Mouse (Mus musculus): ENCODE data around the gene Mrps21.
"Not testable (repeated sequence)": the region's sequence is repeated elsewhere in the genome, so short reads cannot be mapped to it uniquely, and the experiment has no call there.

Mrps21 gene

DNA sequence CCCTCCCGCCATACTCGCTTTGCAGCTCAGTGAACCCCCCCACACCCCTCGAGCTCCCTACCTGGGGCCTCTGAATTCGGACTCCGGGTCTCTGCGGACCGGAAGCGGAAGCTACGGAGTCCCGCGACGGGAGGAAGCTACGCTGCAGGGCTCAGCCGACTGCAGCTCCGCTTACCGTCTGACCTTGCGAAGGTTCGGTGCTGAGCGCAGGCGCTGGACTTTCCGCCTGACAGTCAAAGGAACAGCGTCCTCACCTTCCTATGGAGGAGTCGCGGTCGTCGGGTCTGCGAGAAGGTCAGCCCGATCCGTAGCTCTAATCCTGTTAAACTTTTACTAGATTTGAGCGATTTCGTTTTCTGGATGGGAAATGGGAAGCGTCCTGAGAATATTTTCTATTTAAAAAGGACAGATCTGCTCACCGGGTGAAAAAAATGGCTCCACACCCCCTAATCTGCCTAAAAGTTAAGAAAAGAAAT, at the start of gene Mrps21:
TSS of gene Mrps21 (minus strand) at position 128 of the 476 bp plus-strand sequence.
- peak; percentile 84 for DNase-seq

GRCm38 (mm10) chr3:95920532-95920931, 49.2 kb upstream of the Mrps21 start:
- DNase-seq, result not testable (repeated sequence)

- DNase-seq, result no peak
Observed at GRCm38 (mm10) chr3:95916760-95917159, 45.4 kb upstream of the Mrps21 start.

GRCm38 (mm10) chr3:95914706-95915105, 43.4 kb upstream of the Mrps21 start:
- DNase-seq, result no peak

GRCm38 (mm10) chr3:95907613-95908012, 36.3 kb upstream of the Mrps21 start:
- no peak for DNase-seq

DNA sequence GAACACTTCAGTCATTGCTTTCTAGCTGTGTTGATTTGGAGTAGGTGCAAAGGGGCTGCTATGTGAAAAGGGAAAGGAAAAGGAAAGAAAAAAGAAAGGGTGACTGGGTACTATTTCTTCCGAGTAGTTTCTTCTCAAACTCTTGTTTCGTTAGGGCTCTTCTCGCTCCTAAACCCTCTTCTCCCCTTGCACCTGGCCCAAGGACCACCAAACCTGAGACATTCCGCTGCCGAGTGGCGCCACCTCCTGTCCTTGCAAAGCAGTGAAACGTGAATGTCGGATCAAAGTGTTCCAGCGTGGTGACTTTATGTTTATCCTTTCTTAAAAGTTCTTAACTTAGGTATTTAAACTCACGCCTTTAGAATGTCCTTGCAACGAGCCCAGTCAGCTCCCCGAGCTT, 35.5 kb upstream of the Mrps21 start:
- DNase-seq, result peak; percentile 84

GRCm38 (mm10) chr3:95905940-95906492, 34.7 kb upstream of the Mrps21 start:
- DNase-seq, result peak; percentile 56

GRCm38 (mm10) chr3:95905146-95905939, 34.0 kb upstream of the Mrps21 start:
- DNase-seq, result peak; percentile 51

GRCm38 (mm10) chr3:95904568-95904967, 33.2 kb upstream of the Mrps21 start, which contains the start of gene Car14:
Car14 (minus strand) TSS chr3:95904691.
- no peak for DNase-seq

- DNase-seq, result no peak
Observed at GRCm38 (mm10) chr3:95903753-95904502, 32.6 kb upstream of the Mrps21 start.

DNA sequence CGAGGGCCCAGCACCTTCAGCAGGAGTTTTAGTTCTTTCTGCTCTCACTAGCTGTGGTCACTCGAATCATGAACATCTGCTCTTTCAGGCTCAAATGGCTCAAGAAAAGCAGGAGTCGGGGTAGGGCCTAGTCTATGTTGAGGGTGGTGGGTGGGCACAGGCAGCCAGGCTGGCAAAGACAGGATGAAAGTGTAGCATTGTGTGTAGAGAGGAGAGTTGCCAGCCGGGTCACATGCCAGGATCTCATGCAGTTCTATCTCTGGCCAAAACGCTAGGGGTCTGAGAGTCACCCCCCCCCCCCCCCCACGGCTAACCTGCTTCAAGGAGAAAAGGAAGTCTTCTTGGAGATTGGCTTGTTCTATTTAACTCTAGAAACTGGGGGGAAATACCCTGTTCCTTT, 31.3 kb upstream of the Mrps21 start:
- no peak for DNase-seq

DNA sequence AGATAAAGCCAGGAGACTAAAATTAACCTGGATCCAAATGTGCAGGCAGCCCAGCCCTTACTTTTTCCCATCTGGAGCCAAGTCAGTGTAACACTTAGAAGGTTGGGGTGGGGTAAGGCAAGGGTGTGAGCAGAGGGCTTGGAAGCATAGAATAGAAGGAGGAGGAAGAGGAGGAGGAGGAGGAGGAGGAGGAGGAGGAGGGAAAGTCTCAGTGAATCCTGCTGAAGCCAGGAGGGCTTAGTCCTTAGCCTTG, 31.0 kb upstream of the Mrps21 start:
- DNase-seq, result no peak

DNA sequence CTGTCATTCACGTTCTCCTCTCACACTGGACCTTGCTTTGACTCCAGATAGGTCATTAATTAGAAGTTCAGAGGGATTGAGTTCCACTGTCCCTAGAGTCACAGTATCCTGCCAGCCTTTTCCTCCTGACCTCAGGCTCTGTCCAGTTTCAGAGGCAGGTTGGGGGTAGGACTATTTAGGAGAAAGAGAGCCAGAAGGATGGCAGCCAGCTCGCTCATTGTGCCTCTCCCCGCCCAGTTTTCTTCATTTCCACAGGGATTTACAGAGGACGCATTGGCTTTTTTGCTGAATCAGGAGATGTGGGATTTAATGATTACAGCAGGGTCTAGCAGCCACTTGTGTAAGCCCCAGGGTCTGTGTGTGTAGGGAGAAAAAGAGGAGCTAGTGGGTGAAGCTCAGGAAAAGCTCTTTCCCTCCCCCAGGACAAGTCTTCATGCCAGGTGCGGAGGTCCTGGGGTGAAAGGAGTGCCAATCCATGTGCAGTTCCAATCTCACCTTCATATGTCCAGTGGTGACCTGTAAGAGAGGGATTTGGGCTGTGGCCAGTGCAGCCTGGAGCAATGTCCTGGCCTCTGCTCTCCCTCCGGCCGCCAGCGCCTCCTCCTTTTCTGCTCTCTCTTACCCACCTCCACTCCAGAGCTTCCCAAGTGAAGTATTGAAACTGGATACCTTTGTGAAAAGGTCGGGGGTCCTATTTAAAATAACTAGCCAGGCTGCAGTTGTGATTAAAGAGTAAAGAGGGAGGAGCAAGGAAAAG, 30.5 kb upstream of the Mrps21 start:
- DNase-seq, result no peak

DNA sequence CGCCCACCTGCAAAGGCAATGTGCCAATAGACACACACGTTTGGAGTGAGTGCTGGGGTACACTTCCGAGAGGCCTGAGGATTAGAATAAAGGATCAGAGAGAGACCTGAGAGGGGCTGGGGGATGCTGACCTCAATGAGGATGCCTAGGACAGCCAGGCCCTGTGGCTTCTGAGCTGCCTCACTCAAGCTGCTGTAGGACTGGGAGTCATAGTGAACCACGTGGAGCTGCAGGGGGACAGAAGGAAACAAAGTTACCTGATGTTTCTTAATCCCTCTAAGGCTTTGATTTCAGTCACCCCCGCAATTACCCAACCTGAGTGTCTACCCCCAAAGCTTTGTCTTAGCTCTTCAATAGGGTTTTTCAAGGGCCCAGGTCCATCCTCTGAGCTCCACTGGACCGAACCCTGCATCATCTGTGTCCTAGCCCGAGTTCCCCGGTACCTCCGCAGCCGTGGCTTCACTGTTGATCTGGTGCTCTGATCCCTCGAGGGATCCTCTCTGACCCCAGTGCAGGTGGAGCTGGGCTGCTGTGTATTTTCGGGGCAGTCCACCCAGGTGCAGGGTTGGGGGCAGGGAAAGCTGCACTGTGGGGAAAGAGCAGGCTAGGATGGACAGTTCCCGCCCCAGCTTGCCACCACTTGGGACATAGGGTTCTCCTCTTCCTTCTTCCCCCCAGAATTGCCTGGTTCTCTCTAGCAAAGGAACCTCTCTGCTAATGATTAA, 28.6 kb upstream of the Mrps21 start:
- DNase-seq, result no peak

- not testable (repeated sequence) for DNase-seq
Observed at GRCm38 (mm10) chr3:95895501-95895900, 24.2 kb upstream of the Mrps21 start.

GRCm38 (mm10) chr3:95894317-95895160, 23.2 kb upstream of the Mrps21 start:
- DNase-seq, result peak; percentile 27

DNA sequence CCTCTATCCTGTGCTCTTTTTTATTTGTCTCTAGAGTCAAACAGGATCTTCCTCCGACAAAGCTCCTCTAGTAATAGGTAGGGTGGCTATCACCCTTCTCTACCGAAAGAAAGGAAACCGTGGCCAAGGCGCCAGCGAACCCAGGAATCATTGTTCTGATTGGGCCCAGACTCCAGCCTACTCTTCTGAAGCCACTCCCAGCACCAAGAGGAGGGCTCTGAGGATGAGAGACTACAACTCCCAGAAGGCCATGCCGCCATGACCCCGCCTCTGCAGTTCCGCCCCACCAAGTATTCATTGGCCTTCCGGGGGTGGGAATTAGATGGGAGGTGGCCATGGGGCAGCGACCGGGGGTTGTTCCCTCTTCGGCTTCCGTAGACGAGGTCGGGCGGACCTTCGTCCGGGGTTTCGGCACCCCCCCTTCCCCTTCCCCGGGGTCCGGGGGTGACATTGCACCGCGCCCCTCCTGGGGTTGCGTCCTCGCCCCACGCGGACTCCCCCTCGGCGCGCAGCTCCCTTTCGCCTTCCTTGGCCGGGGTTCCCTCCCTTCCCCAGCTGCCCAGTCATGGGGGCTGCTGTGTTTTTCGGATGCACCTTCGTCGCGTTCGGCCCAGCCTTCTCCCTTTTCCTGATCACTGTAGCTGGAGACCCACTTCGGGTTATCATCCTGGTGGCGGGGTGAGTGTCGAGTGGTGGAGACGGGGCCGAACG, 22.4 kb upstream of the Mrps21 start, which contains the start of gene Aph1a:
TSS of gene Aph1a (plus strand) at position 364 of the 711 bp plus-strand sequence.
- DNase-seq, result peak; percentile 95

- DNase-seq, result peak; percentile 19
Observed at GRCm38 (mm10) chr3:95893126-95893525, 21.8 kb upstream of the Mrps21 start.

- DNase-seq, result no peak
Observed at GRCm38 (mm10) chr3:95892066-95893052, 21.0 kb upstream of the Mrps21 start.

All from thymus, postnatal 25 days (tissue).